Mouse (Mus musculus) megakaryocyte-erythroid progenitor cell, adult 5-6 weeks (primary cell): ENCODE data around the gene Fpr3. TPM values are rescaled to one million over a fixed set of nuclear protein-coding genes. Genes with fewer than 3 reads are reported as not detected.
"Not testable (repeated sequence)": the region's sequence is repeated elsewhere in the genome, so short reads cannot be mapped to it uniquely, and the experiment has no call there.

Experiments
- ATAC-seq: replicated peaks from 2 replicates; pipeline ENCODE4 v1.8.0; 2016; ENCODE audit warnings: mild to moderate bottlenecking, inconsistent platforms; ENCODE audit not compliant: severe bottlenecking, poor library complexity, low FRiP score, low TSS enrichment
- total RNA-seq, 2 experiments: library from RNA; stranded (forward) in 1 of 2; stranded (reverse) in 1 of 2; fragments of 200-1000, 215-1000 nt in 1 of 2; fragments of >200 nt in 1 of 2; fragmentation: Nextera tagmentation in 1 of 2; gene quantifications; 2 replicates each; pipeline ENCODE4 v1.2.3; 2014 to 2017

Gene Fpr3
- total RNA-seq (2014; fragmentation: Nextera tagmentation) (not detected in 2 replicates), total RNA-seq (2017) (not detected in 2 replicates)

GRCm38 (mm10) chr17:17887774-17888248, at the start of gene Fpr3, which contains the start of gene Fpr2:
Gene Fpr3, plus strand, starts transcription at chr17:17887852.
Gene Fpr2, plus strand, starts transcription at chr17:17887824.
- no peak for ATAC-seq

DNA sequence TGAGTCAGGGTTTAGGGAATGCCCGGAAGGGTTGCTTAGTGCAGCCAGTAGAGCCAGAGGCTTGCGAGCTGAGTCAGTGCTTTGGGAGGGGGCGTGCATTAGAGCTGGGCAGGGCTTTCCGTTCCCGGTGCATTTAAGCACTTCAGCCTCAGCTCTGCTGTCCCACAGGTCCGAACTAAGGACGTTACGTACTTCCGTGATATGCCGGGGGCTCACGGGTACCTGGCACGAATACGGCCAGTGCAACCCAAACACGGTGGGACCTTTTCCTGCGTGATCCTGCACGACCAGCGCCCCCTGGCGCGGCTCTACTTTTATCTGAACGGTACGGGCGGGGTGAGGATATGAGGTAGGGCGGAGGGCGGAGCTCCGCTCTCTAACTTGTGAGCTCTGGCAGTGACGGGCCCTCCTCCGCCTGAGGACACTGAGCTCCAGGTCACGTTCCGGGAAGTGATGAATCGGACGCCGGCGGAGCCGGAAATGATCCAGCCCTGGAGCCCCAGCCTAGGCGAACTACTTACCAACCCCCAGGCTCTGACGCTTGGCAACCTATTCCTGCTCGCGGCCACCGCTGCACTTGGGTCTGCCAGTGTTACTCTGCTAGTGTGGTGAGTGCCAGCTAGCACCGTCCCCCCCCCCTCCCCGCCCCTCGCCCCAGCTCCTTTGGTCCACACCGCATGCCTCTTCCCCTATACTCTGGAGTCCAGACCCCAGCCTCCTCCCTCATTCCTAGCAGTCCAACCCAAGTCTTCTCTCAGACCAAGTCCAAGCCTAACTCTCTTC, 49.5 kb upstream of the Fpr3 start:
- peak; percentile 99 for ATAC-seq

- ATAC-seq: no peak
Observed at GRCm38 (mm10) chr17:17839276-17839675, 48.4 kb upstream of the Fpr3 start.

DNA sequence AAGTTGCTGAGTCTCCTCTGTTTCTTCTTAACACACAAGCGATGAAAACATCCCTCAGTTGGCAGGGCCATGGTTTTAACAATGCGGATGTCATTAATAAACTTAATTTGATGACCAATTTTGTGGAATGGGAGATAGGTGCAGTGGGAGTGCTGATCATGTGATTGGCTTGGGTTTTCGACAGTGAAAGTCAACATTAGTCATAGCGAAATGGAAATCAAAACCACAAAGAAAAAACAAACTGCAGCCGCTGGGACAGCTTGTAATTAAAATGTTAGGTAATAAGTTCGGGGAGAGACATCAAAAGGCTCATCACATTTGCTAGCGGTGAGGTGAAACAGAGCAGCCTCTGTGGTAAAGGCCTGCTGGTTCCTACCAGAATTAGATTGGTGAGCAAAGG, 46.9 kb upstream of the Fpr3 start:
- ATAC-seq: no peak

GRCm38 (mm10) chr17:17843534-17844261, 44.0 kb upstream of the Fpr3 start:
- ATAC-seq: no peak

DNA sequence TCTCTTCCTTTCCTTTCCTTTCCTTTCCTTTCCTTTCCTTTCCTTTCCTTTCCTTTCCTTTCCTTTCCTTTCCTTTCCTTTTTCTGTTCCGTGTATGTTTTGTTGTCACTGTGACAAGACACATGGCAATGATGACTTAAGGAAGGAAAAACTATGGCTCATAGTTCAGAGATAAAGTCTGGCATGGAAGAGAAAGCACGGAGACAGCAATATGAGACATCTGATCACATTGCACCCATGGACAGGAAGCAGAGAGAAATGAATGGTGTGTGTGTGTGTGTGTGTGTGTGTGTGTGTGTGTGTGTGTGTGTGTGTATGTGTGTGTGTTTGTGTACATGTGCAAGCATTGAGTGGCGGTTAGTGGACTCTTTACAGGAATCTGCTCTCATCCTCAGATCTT, 43.0 kb upstream of the Fpr3 start:
- ATAC-seq: not testable (repeated sequence)

DNA sequence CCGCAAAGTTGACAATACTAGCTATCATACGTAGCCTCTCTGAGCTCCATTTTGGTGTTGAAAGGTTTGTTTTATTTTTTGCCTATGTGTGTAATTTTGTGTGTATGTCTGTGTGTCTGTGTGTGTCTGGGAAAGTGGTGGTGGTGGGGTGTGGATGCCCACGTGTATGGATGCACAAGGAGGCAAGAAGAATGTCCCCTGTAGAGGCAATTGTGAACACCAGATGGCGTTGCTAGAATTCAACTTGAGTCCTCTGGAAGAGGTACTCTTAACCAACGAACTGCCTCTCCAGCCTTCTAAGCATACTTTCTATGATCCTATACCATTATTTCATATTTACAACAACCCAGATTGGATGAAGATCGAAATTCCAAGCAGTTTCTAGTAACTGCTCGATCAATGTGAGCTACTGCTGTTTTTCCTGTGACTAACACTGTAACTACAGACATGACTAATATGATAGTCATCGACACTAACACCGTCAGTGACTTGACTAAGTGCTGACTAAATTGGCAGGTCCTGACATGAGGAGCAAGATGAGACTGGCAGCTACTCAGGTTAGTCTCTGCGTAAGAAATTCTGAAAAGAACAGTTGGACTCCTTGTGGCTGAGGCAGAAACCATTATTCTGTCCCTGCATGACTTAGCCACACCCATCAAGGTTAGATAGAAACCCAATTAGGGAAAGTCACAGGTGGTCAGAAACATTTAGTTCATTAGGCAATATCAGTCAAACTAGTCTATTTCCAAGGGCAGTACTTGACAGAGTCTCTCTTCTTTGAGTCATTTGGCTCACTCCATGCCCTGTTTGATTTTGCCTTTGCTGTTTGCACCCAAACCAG, 42.2 kb upstream of the Fpr3 start:
- peak; percentile 67 for ATAC-seq

DNA sequence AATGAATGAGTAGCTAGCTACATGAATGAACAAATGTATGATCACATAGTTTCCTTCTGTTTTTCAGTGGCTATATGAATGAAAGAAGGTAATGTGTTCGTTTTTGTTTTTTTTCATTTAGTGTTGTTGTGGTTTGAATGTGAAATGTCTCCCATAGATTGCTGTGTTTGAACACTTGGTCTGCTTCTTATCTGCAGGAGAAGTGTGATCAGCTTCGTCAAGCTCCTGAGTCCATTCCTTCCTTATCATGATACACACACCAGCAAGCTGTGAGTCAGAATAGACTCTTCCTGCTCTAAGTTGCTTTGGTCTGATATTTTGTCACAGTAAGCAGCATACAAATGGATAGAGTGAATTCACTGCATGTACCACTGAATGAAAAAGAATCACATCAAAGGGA, 38.7 kb upstream of the Fpr3 start:
- peak; percentile 95 for ATAC-seq

- ATAC-seq: no peak
Observed at GRCm38 (mm10) chr17:17849906-17850712, 37.5 kb upstream of the Fpr3 start.

DNA sequence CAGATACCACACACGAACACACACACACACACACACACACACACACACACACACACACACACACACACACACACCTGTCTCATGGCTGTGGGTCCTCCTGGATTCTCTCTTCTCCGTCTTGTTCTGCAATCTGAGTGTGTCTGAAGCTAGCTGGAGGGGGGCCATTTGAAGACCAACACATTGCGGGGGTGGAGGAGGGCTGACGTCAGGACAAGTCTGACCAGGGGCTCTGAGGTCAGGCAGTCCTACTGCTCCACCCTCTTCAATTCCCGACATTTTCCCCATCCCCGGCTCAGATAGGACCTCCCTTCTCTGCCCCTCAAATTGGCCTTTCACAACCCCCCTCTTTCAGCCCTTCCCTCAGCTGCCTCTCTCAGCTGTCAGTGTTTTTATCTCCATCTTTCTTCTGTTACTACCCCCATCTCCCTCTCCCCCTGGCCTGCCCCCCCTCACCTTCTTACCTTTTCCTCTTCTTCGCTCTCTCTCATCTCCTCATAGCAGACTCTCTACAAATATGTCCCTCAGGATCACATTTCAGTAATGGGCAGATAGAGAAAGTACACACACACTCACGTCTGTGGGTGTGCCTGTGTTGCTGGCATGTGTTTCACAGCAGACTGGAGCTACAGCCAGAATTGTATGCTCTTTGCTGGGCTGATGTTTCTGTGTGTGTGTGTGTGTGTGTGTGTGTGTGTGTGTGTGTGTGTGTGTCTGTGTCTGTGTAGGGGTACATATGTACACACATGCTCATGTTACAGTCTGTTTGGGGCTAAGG, 32.4 kb upstream of the Fpr3 start, which contains the start of gene Has1:
TSS of gene Has1 (minus strand) at position 142 of the 775 bp plus-strand sequence.
- no peak for ATAC-seq

- ATAC-seq: peak; percentile 26; the same call in 1 of the 2 replicates
Observed at GRCm38 (mm10) chr17:17856612-17857011, 31.0 kb upstream of the Fpr3 start.

DNA sequence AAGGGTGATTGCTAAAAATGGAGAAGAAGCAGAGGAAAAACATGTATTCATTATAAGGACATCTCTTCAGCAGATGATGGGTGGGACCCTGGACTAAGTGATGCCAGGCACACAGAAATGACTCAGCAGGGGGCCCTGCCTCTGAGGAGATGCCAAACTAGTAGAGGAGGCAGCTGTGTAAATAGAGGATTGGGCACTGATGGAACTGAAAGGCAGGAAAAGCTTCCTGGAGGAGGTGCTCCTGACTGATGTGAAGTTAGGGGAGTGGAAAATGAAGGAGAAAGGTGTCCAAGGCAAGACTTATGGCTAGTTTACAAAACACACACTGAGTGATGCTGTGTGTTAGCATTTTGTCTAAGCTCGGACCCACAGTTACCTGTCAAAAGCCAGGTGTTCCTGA, 30.2 kb upstream of the Fpr3 start:
- ATAC-seq: no peak

DNA sequence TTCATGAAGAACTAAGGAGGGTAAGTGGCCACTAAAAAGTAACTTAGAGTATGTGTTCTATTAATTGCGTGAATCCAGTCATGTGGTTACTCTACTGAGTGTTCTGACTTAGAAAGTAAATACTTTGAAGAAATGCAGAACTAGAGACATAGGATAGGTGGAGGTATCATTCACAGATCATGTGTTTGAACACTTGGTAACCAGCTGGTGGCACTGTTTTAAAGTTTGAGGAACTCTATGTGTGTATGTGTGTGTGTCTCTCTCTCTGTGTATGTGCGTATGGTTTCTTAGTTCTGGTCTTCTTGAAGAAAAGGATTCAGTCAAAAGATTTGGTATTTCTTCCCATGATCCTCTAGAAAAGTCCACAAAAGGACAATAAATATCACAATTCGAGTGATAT, 27.5 kb upstream of the Fpr3 start:
- ATAC-seq: peak; percentile 65; the same call in 1 of the 2 replicates

GRCm38 (mm10) chr17:17862360-17862759, 25.3 kb upstream of the Fpr3 start:
- no peak for ATAC-seq

DNA sequence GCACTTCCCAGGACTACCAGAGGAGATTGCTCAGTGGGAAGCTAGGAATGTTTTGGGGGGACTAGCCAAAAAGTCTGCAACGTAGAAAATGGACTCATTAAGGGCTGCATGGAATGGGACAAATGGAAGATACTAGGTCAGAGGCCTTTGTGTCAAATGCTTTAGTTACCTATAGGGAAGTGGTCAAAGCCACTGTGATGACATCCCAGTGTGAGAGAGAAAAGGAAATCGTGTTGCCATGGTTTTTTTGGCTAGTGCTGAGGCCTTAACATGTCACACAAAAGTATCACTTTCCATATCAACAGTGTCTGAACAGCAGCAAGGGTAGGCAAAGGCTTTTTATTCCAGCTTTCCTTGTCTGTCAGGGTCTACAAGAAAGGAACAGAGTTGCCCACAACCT, 22.5 kb upstream of the Fpr3 start:
- ATAC-seq: no peak

DNA sequence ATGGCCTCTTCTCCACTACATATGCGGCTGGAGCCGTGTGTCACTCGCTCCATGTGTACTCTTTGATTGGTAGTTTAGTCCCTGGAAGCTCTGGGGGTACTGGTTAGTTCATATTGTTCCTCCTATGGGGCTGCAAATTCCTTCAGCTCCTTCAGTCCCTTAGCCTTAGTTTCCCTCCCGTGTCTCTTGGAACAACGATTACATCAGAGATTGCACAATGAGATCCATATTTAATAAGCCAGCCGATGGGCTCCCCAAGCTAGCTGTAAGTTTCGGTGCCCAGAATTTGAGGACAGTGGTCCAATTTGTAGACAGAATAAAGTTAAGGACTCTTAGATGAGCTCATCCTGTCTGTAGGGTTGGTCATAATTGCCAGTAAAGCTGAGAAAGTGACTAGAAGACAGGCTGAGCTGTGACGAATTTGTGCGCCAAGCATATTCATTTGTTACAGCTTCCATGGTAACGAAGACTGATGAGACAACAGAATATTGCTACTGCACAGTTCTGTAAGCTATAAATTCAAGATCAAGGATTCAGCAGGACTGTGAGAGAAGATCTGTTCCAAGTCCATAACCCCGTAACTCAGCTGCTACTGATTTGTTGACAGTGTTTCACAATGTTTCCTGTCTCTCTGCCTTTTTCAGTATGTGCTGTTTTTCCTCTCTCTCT, 20.7 kb upstream of the Fpr3 start:
- no peak for ATAC-seq

- no peak for ATAC-seq
Observed at GRCm38 (mm10) chr17:17870892-17871550, 16.6 kb upstream of the Fpr3 start.
